Mouse (Mus musculus): ENCODE data around the gene Grb10.

- no peak for TF ChIP-seq CTCF (IDR thresholded peaks at IDR 0.05; ENCODE audit: borderline replicate concordance, control insufficient read depth, extremely low read depth, insufficient read depth, low read length, poor library complexity)
- no peak for TF ChIP-seq POLR2A (IDR thresholded peaks at IDR 0.05; ENCODE audit: control insufficient read depth, extremely low read depth, insufficient read depth, low read length, poor library complexity)
Measured at GRCm38 (mm10) chr11:11957211-11958060, 81.0 kb downstream of the Grb10 start.

Data from thymus, adult 2 months (tissue).